Mouse (Mus musculus): ENCODE measurements around the gene Olfr462.
"Not testable (repeated sequence)": the region's sequence is repeated elsewhere in the genome, so short reads cannot be mapped to it uniquely, and the experiment has no call there.

The Olfr462 gene

DNA sequence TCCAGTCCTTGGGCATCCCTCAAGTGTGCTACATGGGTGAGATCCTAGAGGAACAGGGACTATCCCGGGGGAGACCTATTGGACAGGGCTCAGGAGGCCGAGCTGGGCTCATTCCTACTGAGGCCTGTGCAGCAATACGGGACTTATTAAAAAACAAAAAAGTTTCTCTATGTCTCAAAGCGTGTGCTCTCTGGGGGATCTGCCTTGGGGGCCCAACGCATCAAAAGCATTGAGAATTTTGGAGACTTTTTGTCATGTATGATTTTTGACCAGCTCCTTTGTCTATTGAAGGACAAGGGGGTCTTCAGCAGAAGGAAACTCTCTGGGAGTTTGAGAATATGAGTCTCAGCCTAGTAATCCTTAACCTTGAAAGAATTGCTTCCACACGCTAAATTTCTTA is at the start of gene Olfr462:
Gene Olfr462, minus strand, starts transcription at position 101 of the 400 bp plus-strand sequence.
- DNase-seq (ENCODE audit: low read depth, low spot score): no peak

DNA sequence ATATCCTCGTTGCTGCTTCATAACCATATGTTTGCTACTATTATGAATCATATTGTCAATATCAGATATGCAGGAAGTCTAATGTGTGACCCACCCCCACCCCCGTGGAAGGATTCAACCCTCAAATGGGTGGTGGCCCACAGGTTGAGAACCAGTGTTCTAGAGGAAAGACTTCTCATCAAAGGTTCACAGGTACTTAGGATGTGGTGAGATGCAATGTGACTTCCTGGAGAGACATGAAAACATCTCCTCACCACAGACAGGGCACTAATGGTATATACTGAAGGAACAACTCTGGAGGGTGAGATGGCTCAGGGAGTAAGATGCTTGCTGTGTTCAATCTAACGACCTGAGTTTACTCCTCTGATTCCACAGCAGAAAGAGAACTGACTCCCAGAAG is 43.4 kb upstream of the Olfr462 start:
- no peak for DNase-seq (ENCODE audit: low read depth, low spot score)

- no peak for DNase-seq (ENCODE audit: low read depth, low spot score)
Measured at GRCm38 (mm10) chr11:87933731-87934130, 41.7 kb upstream of the Olfr462 start.

- DNase-seq (ENCODE audit: low read depth, low spot score): no peak
Measured at GRCm38 (mm10) chr11:87930348-87930747, 38.3 kb upstream of the Olfr462 start.

DNA sequence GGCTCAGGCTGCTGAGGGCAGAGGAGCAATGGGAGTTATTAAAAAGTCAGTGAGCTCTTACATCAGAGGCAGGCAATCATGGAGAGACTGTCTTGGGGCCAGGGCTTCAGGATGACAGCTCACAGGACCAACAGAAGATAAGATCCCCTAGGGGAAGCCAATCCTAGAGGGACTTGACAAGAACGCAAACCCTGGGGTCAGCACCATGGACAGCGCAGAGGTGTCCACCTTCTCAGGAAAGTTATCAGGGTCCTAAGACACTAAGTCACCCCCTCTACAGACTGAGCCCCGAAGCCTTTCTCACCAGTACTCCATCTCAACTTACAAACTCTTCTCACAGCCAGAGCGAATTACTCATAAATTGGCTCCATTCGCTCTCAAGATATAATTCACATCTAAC is 28.9 kb upstream of the Olfr462 start, which contains the start of gene Olfr464:
Gene Olfr464, minus strand, starts transcription at position 2 of the 400 bp plus-strand sequence.
- DNase-seq (ENCODE audit: low read depth, low spot score): no peak

GRCm38 (mm10) chr11:87920301-87920700 is 28.2 kb upstream of the Olfr462 start:
- no peak for DNase-seq (ENCODE audit: low read depth, low spot score)

GRCm38 (mm10) chr11:87916005-87916404 is 23.9 kb upstream of the Olfr462 start:
- DNase-seq (ENCODE audit: low read depth, low spot score): no peak

DNA sequence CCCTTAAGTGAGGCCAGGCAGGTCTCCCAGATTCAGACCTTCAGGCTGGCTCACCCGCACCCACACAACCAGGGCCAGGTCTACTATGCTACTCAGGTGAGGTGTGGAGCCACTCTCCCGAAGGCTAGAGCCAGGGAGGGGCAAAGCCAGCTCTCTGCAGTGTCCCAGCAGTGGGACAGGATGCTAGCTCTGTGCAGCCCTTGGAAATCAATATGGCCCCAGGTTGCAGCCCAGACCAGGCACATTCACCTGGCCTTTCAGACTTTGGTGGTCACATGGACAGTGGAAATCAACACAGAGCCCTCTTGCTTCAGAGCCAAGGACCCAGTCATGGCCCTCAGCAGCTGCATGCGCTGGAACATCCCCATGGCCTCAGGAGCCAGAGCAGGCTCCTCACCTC is 12.3 kb upstream of the Olfr462 start:
- DNase-seq (ENCODE audit: low read depth, low spot score): no peak

DNA sequence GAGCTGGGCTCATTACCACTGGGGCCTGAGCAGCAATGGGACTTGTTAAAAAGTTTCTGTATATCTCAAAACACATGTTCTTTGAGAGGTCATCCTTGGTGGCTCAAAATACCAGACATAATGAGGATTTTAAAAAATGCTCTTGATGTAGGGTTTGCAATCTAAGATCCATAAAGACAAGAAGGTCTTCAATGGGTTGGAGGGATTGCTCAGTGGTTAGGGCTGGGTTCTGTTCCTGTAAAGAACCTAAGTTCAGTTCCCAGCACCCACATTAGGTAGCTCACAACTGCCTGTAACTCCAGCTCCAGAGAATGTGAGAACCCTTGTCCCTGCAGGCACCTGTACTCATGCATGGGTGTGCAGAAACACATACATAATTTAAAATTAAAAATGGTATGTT is 5.2 kb upstream of the Olfr462 start, which contains the start of gene Olfr463:
Gene Olfr463, minus strand, starts transcription at position 101 of the 400 bp plus-strand sequence.
- no peak for DNase-seq (ENCODE audit: low read depth, low spot score)

DNA sequence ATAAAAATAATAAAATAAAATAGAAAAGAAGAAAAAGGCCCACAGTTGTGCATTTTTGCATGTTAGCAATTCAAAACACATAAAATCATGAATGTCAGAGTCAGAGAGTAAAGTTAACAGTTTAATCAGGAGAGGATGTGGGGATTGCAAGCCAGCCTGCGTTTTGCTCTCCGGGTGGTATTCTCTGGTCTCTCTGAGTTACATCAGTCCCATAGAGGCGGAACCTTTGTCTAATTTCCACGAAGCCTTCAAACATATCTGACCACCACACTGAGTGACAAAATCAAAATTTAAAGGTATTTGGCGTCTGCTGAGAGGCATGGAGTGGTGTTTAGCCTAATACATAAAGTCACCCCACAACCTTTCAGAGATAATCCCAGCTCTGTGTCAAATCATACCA is 7.2 kb downstream of the Olfr462 start:
- DNase-seq (ENCODE audit: low read depth, low spot score): no peak

DNA sequence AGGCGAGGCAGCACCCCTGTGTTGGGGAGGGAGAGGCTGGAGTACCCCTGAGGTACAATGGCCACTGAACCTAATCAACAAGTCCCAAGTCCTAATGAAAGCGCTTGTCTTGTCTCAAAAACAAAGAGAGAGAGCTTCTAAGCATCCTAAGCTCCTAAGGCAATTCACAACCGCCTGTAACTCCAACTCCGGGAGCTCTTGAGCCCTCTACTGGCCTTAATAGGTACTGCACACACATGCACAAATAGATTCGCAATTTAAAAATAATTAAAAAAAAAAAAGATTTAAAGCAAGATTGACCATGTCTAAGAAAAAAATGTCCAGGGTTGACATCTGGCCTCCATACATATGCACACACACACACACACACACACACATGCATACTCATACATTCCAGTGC is 8.6 kb downstream of the Olfr462 start:
- no peak for DNase-seq (ENCODE audit: low read depth, low spot score)

DNA sequence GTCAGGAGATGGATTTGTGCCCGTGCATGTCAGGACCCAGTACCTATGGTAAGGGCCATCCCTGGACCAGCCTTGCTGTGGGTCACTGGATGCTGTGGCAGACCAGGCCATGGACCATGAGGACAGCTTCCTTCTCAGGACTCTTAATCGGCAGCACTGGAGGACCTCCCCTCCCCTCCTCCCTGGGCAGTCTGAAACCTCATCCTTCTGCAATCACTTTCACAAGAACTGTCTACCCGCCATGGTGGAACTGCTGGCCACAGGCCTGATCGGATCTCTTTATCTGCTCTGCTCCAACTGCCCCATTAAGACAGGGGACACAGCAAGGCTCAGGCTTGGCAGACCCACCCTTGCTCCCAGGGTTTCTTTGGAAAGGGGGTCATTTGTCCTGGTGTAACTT is 10.4 kb downstream of the Olfr462 start:
- no peak for DNase-seq (ENCODE audit: low read depth, low spot score)

- no peak for DNase-seq (ENCODE audit: low read depth, low spot score)
Measured at GRCm38 (mm10) chr11:87879826-87880225, 12.2 kb downstream of the Olfr462 start.

DNA sequence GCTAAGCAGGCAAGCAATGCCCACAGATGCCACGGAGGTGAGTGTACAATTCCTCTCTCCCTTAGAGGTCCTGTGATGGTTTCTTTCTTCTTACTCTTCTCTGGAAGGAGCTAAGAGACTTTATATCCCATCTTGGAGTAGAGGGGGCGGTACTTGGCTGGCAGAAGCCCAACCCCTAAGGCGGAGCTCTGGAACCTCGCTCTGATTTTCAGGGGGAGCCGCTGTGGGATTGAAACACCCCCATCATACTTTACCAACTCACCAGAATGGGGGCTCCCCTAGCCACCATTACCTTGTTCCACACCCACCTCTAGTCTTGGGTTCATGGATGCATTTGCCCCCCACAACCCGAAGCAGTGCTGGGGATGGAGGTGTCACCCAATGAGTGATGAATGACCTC is 16.6 kb downstream of the Olfr462 start, which contains the start of gene Epx:
Gene Epx, minus strand, starts transcription at position 101 of the 400 bp plus-strand sequence.
- no peak for DNase-seq (ENCODE audit: low read depth, low spot score)

- no peak for DNase-seq (ENCODE audit: low read depth, low spot score)
Measured at GRCm38 (mm10) chr11:87871766-87872165, 20.3 kb downstream of the Olfr462 start.

- no peak for DNase-seq (ENCODE audit: low read depth, low spot score)
Measured at GRCm38 (mm10) chr11:87870096-87870495, 22.0 kb downstream of the Olfr462 start.

GRCm38 (mm10) chr11:87866891-87867290 is 25.2 kb downstream of the Olfr462 start:
- DNase-seq (ENCODE audit: low read depth, low spot score): not testable (repeated sequence)

DNA sequence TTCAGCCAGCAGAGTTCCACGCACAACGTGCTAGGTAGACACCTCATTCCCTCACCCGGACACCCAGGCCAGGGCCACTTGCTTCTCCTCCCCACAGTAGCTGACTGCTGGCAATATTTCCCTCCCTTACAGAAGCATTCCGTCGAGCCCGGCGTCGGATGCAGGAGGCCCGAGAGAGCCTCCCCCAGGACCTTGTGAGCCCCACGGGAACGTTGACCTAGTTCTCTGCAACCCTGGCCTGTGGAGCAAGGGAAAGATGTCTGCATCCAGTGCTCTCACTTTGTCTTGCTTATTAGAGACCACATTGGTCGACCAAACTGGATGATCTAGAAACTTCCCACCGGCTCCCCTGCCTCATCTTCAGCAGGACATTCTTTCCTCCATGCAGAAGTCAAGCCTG is 29.3 kb downstream of the Olfr462 start:
- DNase-seq (ENCODE audit: low read depth, low spot score): no peak

- no peak for DNase-seq (ENCODE audit: low read depth, low spot score)
Measured at GRCm38 (mm10) chr11:87860426-87860825, 31.6 kb downstream of the Olfr462 start.

DNA sequence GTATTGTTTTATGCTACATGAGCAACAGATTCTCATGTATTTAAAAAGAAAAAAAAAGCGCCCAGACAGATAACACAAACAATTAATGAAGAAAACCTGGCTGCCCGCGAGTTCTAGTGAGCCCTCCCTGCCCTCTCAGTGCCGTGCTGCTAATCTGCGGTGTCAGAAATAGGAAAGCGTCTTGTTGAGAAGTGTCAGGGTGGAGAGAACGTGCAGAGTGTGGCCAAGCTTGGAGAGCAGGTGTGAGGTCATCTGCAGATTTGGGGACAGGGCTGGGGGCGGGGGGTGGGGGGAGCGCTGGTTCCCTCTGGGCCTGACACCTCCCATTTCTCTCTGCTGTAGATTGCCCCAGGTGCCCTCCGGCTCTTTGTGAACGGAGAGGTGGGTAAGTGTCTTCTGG is 32.8 kb downstream of the Olfr462 start:
- DNase-seq (ENCODE audit: low read depth, low spot score): no peak

DNA sequence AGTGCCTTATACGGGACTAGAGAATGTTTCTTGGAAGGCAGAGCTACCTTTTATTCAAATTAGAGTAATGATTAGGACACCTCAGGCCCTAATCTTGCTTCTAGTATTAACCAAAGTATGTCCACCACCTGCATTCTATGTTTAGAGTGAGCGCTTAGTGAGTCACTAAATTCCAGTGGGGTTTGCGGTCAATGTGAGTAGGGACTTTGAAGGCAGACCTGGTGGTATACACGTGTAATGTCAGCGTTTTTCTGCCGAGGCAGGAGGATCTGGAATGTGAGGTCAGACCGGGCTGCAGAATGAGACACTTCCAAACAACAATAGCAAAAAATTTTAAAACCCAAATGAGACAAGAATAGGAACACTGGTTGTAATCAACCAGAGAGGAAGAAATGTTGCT is 37.5 kb downstream of the Olfr462 start:
- DNase-seq (ENCODE audit: low read depth, low spot score): no peak

GRCm38 (mm10) chr11:87853597-87853954 is 38.5 kb downstream of the Olfr462 start:
- no peak for DNase-seq (ENCODE audit: low read depth, low spot score)

DNA sequence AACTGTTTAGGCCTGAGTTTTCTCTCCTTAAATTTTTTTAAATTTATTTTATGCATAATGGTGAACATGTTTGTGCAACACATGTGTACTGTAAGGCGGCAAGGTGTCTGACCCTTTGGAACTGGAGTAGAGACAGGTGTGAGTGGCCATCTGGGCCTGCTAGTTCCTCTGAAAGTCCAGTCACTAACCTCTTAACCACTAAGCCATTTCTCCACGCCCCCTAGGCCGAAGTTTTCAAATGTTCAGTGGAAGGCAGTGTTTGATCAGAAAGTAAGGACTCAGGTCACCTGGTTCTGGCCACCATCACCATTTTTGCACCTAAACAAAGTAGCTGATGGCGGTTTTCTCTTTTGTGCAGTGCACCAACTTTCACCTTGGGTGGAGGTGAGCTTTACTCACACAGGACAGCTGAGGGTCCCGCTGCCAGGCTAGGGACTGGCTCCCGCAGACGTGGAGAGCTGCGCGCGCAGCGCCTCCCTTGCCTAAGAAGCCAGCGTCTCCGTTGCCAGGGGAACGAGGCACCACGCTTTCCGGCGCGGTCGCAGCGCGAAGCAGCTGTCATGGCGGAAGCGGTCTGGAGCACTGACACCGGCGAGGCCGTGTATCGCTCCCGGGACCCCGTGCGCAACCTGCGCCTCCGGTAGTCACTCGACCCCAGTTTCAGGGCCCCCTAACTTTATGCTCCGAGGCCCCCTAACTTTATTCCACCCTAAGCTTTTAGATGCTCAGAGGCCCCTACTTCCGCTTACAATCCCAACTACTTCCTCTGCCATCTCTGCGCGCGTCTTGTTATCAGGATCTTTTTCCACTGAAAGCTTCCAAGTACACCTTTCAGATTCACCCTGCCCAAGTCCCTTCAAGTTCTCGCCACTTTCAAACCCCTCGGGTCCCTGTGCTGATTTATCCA is 39.1 kb downstream of the Olfr462 start, which contains the start of gene Mks1:
Gene Mks1, plus strand, starts transcription at position 526 of the 907 bp plus-strand sequence.
- DNase-seq (ENCODE audit: low read depth, low spot score): peak; percentile 91

All from skeletal muscle tissue, adult 2 months (tissue).